Mouse (Mus musculus) ES-E14 (cell line): ENCODE results near the gene 4930404N11Rik.

ENCODE experiments used
- CHD2 ChIP-seq: IDR thresholded peaks from 2 replicates; pipeline ENCODE4 v1.6.1; 2014; ENCODE audit warnings: mild to moderate bottlenecking, low read depth, low read length, inconsistent platforms
- HCFC1 ChIP-seq: IDR thresholded peaks from 2 replicates; pipeline ENCODE4 v1.6.1; 2012; ENCODE audit warnings: low read length, inconsistent platforms, borderline replicate concordance; ENCODE audit not compliant: insufficient read depth
- MAFK ChIP-seq: IDR thresholded peaks from 2 replicates; pipeline ENCODE4 v1.6.1; 2014; ENCODE audit warnings: mild to moderate bottlenecking, low read depth, low read length, inconsistent platforms; ENCODE audit not compliant: insufficient read depth
- ZNF384 ChIP-seq: IDR thresholded peaks from 2 replicates; pipeline ENCODE4 v1.6.1; 2012; ENCODE audit warnings: low read depth, low read length, inconsistent platforms

DNA sequence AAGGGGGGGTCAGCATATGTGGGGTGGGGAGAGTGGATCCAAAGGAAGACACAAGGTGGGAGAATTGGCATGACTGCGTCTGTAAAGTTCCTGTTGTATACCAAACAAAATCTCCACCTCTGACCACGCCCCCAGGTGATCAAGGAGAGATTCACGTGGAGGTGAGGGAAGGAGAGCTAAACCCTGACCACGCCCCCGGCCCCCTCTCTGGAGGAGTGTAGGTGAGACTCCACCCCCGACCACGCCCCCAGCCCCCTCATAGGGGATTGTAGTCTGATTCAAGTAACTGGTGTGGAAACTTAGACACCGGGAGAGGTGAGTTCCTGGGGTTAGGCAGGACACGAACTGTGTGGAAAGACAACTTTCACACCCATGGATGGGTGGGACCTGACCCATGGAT, 38.5 kb upstream of the 4930404N11Rik start:
- TF ChIP-seq MAFK: no peak
- TF ChIP-seq CHD2: no peak
- TF ChIP-seq HCFC1: no peak
- TF ChIP-seq ZNF384: no peak
